Mouse (Mus musculus) embryonic facial prominence, embryonic 14.5 days (tissue): ENCODE results near the gene Lmln. TPM values are rescaled to one million over a fixed set of nuclear protein-coding genes. Genes with fewer than 3 reads are reported as not detected.
A peak's percentile ranks its signal among the peaks of the same experiment; 100 is the strongest.

Experiments used
- ATAC-seq: fragments of 200-750 bp; cut with Nextera tagmentation; 2 replicates; pipeline ENCODE4 v1.8.0; 2017; ENCODE audit warnings: low read depth, moderate number of reproducible peaks, moderate TSS enrichment
- DNase-seq: peaks from one replicate; pipeline ENCODE4 v3.0.0-alpha.2; 2015; ENCODE audit warnings: low spot score
- H3K27ac ChIP-seq: fragments of 300-500 bp; sonication (generic); replicated peaks from 2 replicates; pipeline ENCODE4 v1.5.1; 2014; ENCODE audit warnings: low read depth, mild to moderate bottlenecking, low read length, moderate library complexity
- H3K27me3 ChIP-seq: fragments of 300-500 bp; sonication (generic); replicated peaks from 2 replicates; pipeline ENCODE4 v1.6.1; 2014; ENCODE audit warnings: low read length; ENCODE audit not compliant: control insufficient read depth, insufficient read depth
- H3K36me3 ChIP-seq: fragments of 300-500 bp; sonication (generic); 2 replicates; pipeline ENCODE4 v1.6.1; 2014; ENCODE audit warnings: low read length, mixed read lengths; ENCODE audit not compliant: control insufficient read depth, insufficient read depth
- H3K4me1 ChIP-seq: fragments of 300-500 bp; sonication (generic); 2 replicates; pipeline ENCODE4 v1.6.1; 2014; ENCODE audit warnings: antibody characterized with exemption, low read length; ENCODE audit not compliant: control insufficient read depth, insufficient read depth
- H3K4me2 ChIP-seq: fragments of 300-500 bp; sonication (generic); 2 replicates; pipeline ENCODE4 v1.6.1; 2014; ENCODE audit warnings: low read depth, mild to moderate bottlenecking, low read length, moderate library complexity, mixed read lengths
- H3K4me3 ChIP-seq: fragments of 300-500 bp; sonication (generic); 2 replicates; pipeline ENCODE4 v1.5.1; 2014; ENCODE audit warnings: low read depth, mild to moderate bottlenecking, low read length
- H3K9ac ChIP-seq: fragments of 300-500 bp; sonication (generic); 2 replicates; pipeline ENCODE4 v1.6.1; 2014; ENCODE audit warnings: low read depth, mild to moderate bottlenecking, low read length, moderate library complexity, mixed read lengths
- H3K9me3 ChIP-seq: fragments of 300-500 bp; sonication (generic); 2 replicates; pipeline ENCODE4 v1.6.1; 2016; ENCODE audit warnings: low read length; ENCODE audit not compliant: control insufficient read depth
- WGBS: fragments of 180-500 bp; shearing (Covaris S2); extraction: QIAGEN DNeasy Blood & Tissue Kit; methylation state at CpG from one replicate; pipeline ENCODE4 v1.1.7; 2014; 5-methylcytosine and 5-hydroxymethylcytosine counted together
- polyA plus RNA-seq: library from polyadenylated mRNA; unstranded; fragments of >200 nt; fragmentation: Nextera tagmentation; extraction: Ambion mirVana; gene quantifications from 2 replicates; pipeline ENCODE4 v1.2.1, GENCODE M21; 2014

The Lmln gene
- 2.3 and 2.5 TPM in 2 replicates for polyA plus RNA-seq

DNA sequence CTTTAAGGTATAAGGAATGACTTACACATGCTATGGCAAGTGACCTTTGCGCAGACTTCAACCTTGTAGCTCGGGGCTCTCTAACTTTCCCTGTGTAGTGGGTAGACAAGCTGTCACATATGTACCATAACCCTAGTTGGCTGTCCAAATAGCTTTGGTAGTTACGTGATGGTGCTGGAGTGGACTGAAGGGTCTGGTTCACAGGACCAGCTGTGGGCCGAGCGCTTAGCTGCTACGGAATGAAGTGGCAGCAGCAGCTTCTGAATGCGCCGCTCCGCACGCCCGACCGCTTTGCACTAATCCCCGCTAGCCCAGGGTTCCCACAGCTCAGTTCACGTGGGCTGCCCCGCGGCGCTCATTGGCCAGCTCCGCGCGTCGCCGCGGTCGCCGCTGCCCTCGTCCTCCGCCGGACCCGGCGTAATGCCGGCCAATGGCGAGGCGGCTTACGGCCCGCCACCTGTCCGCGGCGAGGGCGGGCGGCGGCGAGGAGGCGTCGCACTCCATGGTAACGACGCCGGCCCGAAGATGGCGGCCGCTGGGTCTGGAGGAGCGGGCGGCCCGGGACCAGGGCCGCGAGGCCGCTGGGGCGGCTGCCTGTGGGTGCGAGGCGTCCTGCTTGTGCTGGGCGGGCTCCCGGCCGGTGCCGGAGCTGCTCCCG lies at the start of gene Lmln:
Lmln (plus strand) TSS at position 498 of the 658 bp plus-strand sequence.
- Histone ChIP-seq H3K9me3 (no peaks in the 10 kb centered on the region), H3K27me3 (no peaks in the 10 kb centered on the region), H3K9ac (peak within 1 kb of the TSS; percentile 75), H3K4me3 (peak within 1 kb of the TSS; percentile 78), H3K4me2 (peak within 1 kb of the TSS; percentile 92), H3K27ac (peak within 1 kb of the TSS; percentile 69), H3K4me1 (peaks cover 19% of the 10 kb centered on the region), H3K36me3 (peaks cover 32% of the 10 kb centered on the region)
- 2% methylated on average over 15 of the region's 64 CpGs for WGBS
- ATAC-seq = peak; percentile 97
- DNase-seq = peak; percentile 96

DNA sequence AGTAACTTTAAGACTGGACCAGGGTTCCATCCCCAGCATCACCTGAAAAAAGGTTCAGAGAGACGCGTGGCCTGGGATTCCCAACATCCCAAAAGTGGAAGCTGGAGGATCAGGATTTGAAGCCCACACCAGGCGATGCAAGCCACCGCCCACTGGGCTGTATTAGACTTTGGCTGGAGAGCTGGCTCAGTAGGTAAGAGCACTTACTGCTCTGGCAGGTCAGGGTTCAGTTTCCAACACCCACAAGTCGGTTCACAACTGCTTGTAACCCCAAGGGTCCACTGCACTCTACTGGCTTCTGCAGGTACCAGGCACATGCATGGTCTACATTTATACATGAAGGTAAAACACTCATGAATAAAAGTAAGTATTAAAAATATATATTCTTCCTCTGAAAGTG lies 48.5 kb upstream of the Lmln start:
- Histone ChIP-seq H3K27me3 (no peaks in the 10 kb centered on the region), H3K9ac (no peak overlapping the region), H3K36me3 (peaks cover 62% of the 10 kb centered on the region), H3K4me1 (no peaks in the 10 kb centered on the region), H3K4me2 (no peak overlapping the region), H3K9me3 (no peaks in the 10 kb centered on the region), H3K4me3 (no peak overlapping the region), H3K27ac (no peak overlapping the region)
- WGBS = 94% methylated on average over 5 of the region's 5 CpGs
- ATAC-seq (no peak), DNase-seq (no peak)

DNA sequence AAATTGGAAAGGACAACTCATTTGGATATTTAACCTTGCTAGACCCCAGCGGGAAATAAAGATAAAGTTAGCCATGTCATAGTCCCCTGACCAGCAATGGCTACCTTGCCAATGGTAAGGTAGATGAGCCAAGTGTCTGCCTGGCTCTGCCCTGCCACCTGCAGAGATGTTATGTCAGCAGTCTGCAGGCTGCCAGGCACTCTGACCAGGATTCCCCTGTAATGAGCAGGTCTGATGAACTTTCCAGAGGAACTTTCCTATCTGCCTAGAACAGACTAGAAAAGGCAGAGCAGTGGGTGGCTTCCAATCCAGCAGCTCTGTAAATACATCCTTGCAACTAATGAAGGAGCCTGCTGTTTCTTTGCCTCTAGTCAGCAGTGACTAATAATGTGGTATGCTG lies 47.4 kb upstream of the Lmln start:
- Histone ChIP-seq H3K27ac (no peak overlapping the region), H3K4me1 (no peaks in the 10 kb centered on the region), H3K4me2 (no peak overlapping the region), H3K27me3 (no peaks in the 10 kb centered on the region), H3K9me3 (no peaks in the 10 kb centered on the region), H3K36me3 (peaks cover 51% of the 10 kb centered on the region), H3K9ac (no peak overlapping the region), H3K4me3 (no peak overlapping the region)
- 100% methylated on average over 1 of the region's 1 CpGs for WGBS
- no peak for ATAC-seq
- no peak for DNase-seq

DNA sequence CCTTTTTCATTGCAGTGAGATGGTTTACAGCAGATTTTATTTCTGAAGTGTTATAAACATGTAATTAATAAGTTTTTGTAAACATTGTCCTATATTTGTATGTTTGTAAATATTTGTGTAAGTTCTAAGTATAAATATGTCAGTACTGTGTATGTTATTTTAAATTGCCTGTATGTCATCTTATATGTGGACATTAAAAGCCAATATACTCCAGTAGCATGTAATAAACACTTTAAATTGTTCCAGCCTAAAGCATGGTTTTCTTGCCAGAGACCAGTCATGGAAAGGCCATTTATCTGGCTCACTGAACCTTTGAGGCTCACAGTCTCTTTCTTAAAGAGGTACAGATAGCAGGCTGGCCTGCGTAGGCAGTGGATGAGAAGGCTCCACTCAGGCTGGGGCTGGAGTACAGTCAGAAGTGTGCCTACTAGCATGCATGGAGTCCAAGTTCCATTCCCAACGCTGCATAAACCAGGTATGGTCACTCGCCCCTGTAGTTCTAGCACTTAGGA lies 46.9 kb upstream of the Lmln start:
- DNase-seq (no peak), ATAC-seq (no peak)
- WGBS = 93% methylated on average over 3 of the region's 3 CpGs
- peaks cover 46% of the 10 kb centered on the region for H3K36me3 ChIP-seq
- H3K9me3 ChIP-seq = no peaks in the 10 kb centered on the region
- no peaks in the 10 kb centered on the region for H3K4me1 ChIP-seq
- no peak overlapping the region for H3K4me3 ChIP-seq
- H3K27me3 ChIP-seq = no peaks in the 10 kb centered on the region
- H3K4me2 ChIP-seq = no peak overlapping the region
- H3K27ac ChIP-seq = no peak overlapping the region
- no peak overlapping the region for H3K9ac ChIP-seq

DNA sequence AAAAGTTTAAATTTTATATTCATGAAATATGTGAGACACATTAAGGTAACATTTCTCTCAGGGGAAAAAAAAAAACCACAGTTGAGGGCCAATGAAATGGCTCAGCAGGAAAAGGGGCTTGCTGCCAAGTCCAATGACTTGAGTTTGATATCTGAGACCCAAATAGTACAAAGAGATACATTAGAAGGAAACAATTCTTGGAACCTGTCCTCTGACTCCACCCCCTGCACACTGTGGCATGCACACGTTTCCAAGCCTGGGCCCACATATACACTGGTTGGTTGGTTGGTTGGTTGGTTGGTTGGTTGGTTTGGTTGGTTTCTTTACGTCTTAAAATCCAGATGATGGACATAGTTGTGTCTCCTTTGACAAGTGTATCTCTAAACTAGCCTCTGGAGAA lies 46.3 kb upstream of the Lmln start:
- H3K36me3 ChIP-seq = peaks cover 40% of the 10 kb centered on the region
- no peak for DNase-seq
- H3K27ac ChIP-seq = no peak overlapping the region
- 82% methylated on average over 2 of the region's 2 CpGs for WGBS
- H3K9me3 ChIP-seq = no peaks in the 10 kb centered on the region
- no peaks in the 10 kb centered on the region for H3K4me1 ChIP-seq
- no peak overlapping the region for H3K9ac ChIP-seq
- no peak for ATAC-seq
- no peak overlapping the region for H3K4me3 ChIP-seq
- H3K27me3 ChIP-seq = no peaks in the 10 kb centered on the region
- H3K4me2 ChIP-seq = no peak overlapping the region

DNA sequence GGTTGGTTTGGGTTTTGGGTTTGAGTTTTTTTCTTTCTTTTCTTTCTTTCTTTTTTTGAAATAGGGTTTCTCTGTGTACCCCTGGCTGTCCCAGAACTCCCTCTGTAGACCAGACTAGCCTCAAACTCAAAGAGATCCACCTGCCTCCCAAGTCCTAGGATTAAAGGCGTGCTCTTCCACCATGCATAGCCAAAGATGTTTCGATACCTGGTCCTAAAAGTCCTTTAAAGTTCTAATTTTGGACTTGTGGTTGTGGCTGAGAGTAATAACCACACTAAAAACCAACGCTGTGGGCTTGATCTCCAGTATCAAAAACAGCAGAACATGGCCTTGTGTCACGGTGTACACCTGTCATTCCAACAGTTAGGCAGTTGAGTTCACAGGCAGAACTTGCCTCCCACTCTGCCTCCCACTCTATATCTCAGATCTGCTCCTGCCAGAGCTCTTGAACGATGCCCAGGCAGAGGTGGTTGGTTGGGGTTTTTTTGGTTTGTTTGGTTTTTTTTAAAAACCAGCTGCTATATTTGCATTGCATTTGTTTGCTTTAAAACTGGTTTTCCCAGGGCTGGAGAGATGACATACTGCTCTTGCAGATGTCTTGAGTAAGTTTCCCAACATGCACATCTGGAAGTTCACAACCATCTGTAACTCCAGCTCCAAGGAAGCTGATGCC lies 44.5 kb upstream of the Lmln start:
- H3K4me3 ChIP-seq = no peak overlapping the region
- H3K4me1 ChIP-seq = no peaks in the 10 kb centered on the region
- H3K27me3 ChIP-seq = no peaks in the 10 kb centered on the region
- H3K36me3 ChIP-seq = peaks cover 24% of the 10 kb centered on the region
- WGBS = 89% methylated on average over 5 of the region's 5 CpGs
- ATAC-seq (no peak), DNase-seq (no peak)
- no peak overlapping the region for H3K4me2 ChIP-seq
- no peak overlapping the region for H3K9ac ChIP-seq
- no peaks in the 10 kb centered on the region for H3K9me3 ChIP-seq
- no peak overlapping the region for H3K27ac ChIP-seq

DNA sequence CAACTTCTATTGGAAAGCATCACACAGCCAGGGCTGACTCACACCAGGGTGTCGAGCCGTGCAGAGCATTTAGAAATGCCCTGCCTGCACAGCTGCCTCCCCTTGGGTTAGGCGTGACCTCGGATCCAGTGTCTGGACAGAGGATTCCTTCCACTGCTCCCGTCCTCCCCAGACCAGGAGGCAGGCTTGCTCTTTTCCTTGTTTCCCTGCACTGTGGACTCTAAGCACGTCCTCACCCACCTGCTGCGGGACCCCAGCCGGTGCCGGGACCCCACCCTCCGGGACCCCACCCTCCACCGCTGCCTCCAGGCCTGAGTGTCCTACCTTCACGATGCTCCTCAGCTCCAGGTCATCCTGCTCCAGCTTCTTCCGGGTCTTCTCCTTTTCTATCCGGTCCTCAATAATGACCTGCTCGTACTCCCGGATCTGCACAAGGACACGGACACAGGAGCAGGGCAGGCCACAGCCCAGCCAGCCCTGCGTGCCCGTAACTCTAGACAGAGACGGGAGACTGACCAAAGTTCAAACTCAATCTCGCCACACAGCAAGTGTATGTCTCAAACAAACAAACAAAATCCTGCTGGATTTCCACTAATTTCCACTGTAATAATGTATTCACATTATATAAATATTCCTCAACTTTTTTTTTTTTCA lies 43.1 kb upstream of the Lmln start:
- ATAC-seq = peak; percentile 42; the same call in 1 of the 2 replicates
- Histone ChIP-seq H3K4me3 (no peak overlapping the region), H3K9ac (no peak overlapping the region), H3K4me2 (no peak overlapping the region), H3K27ac (no peak overlapping the region), H3K36me3 (peaks cover 11% of the 10 kb centered on the region), H3K4me1 (no peaks in the 10 kb centered on the region), H3K27me3 (no peaks in the 10 kb centered on the region), H3K9me3 (no peaks in the 10 kb centered on the region)
- 75% methylated on average over 21 of the region's 21 CpGs for WGBS
- DNase-seq = no peak

DNA sequence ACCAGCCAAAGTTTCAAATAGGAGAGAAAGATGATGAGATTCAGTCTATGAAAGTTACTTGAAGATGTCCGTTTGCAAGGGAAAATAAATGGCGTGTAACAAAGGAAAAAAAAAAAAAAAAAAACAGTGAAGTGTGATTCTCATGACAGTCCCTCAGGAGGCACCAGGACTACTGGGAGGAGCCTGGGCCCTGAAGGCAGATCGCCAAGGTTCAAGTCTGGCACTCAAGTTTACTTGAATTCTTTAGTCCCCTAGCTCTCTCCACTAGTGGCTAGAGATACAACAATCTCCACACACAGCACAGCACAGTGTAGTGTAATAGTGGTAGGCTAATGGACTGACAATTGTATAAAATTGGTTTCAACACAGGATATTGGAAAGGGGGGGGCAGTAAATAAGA lies 40.9 kb upstream of the Lmln start:
- Histone ChIP-seq H3K9ac (no peak overlapping the region), H3K9me3 (no peaks in the 10 kb centered on the region), H3K4me2 (no peak overlapping the region), H3K4me1 (no peaks in the 10 kb centered on the region), H3K27me3 (no peaks in the 10 kb centered on the region), H3K36me3 (no peaks in the 10 kb centered on the region), H3K27ac (no peak overlapping the region), H3K4me3 (no peak overlapping the region)
- 65% methylated on average over 3 of the region's 3 CpGs for WGBS
- ATAC-seq (no peak), DNase-seq (no peak)
